Mouse (Mus musculus): ENCODE data around the gene Babam2. TPM values are rescaled to one million over a fixed set of nuclear protein-coding genes. Genes with fewer than 3 reads are reported as not detected.

The Babam2 gene
- total and polyA plus RNA-seq, 2 experiments from 2014 or later: 31.2 to 66.2 TPM

DNA sequence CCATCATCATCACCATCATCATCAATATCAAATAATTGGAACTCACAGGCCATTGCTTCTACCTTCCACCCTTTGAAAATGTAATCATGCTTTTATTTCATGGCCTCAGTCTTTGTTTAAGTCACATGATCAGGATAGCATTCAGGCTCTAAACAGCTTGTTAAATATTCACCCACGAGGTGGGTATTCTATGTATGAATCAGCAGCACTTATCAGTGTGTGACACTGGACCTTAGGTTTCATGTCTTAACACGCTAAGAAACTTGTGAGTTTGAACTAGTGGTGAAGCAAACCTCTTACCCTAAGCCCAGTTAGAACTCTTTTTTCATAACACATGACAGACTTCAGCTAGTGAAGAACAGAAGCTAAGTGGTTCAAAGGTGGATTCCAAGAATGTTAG, 301.3 kb downstream of the Babam2 start:
- 88% methylated on average over 2 of the region's 2 CpGs for WGBS
- no peak for TF ChIP-seq CTCF (IDR thresholded peaks at IDR 0.05; ENCODE audit: low read depth)
- Histone ChIP-seq H3K27ac (no peak overlapping the region), H3K27me3 (ENCODE audit: insufficient read depth, low read length) (no peaks in the 10 kb centered on the region), H3K4me3 (ENCODE audit: low read length) (no peak overlapping the region), H3K4me1 (ENCODE audit: insufficient read depth, low read length) (no peaks in the 10 kb centered on the region), H3K9ac (replicated peaks; ENCODE audit: low read length) (no peak overlapping the region), H3K4me2 (ENCODE audit: low read depth, low read length) (no peak overlapping the region), H3K36me3 (ENCODE audit: insufficient read depth, low read length) (no peaks in the 10 kb centered on the region), H3K9me3 (ENCODE audit: low read length) (no peaks in the 10 kb centered on the region)
- DNase-seq (ENCODE audit: low spot score) (no peak), ATAC-seq (no peak)

DNA sequence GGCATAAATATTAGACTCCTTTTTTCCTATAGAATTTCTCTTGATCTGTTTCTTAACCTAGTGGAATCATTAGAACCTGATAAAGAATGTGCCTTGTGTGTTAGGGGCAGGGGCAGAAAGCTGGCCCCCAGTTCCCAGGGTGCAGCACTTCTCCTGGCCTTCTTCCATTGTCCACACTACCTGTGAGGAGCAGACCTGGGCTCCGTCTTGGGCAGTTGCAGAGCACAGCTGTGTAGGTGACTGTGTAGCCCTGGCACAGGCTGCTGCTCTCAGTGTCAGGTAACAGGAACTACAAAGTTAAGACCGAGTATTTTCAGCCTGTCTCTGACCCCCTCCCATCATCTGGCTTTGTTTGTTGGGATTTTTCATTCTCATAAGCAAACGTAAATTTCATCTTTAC, 302.6 kb downstream of the Babam2 start:
- Histone ChIP-seq H3K4me3 (ENCODE audit: low read length) (no peak overlapping the region), H3K27me3 (ENCODE audit: insufficient read depth, low read length) (no peaks in the 10 kb centered on the region), H3K9me3 (ENCODE audit: low read length) (no peaks in the 10 kb centered on the region), H3K36me3 (ENCODE audit: insufficient read depth, low read length) (no peaks in the 10 kb centered on the region), H3K9ac (replicated peaks; ENCODE audit: low read length) (no peak overlapping the region), H3K4me1 (ENCODE audit: insufficient read depth, low read length) (no peaks in the 10 kb centered on the region), H3K4me2 (ENCODE audit: low read depth, low read length) (no peak overlapping the region), H3K27ac (no peak overlapping the region)
- no peak for TF ChIP-seq CTCF (IDR thresholded peaks at IDR 0.05; ENCODE audit: low read depth)
- DNase-seq (ENCODE audit: low spot score): no peak
- 66% methylated on average over 3 of the region's 3 CpGs for WGBS
- ATAC-seq: no peak

DNA sequence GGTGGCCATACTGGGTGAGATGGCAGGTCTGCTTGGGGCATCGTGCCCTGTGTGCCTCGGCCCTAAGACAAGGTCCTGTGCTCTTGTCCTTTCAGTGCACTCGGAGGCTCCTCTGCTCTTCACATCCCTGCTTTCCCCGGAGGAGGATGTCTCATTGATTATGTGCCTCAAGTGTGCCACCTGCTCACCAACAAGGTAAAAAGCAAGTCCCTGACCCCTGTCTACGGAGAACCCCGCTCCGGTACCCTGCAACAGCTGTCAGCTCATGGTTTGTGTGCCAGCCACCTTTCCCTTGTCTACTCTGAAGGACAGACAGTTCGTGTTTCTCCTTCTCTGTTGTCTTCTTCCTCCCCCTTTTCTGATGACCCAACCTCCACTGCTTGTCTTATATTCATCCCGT, 303.8 kb downstream of the Babam2 start:
- no peaks in the 10 kb centered on the region for H3K27me3 ChIP-seq (ENCODE audit: insufficient read depth, low read length)
- no peak for TF ChIP-seq CTCF (IDR thresholded peaks at IDR 0.05; ENCODE audit: low read depth)
- H3K4me3 ChIP-seq (ENCODE audit: low read length): no peak overlapping the region
- H3K27ac ChIP-seq: no peak overlapping the region
- 87% methylated on average over 9 of the region's 9 CpGs for WGBS
- no peak for DNase-seq (ENCODE audit: low spot score)
- H3K9me3 ChIP-seq (ENCODE audit: low read length): no peaks in the 10 kb centered on the region
- no peak overlapping the region for H3K9ac ChIP-seq (replicated peaks; ENCODE audit: low read length)
- no peak for ATAC-seq
- H3K36me3 ChIP-seq (ENCODE audit: insufficient read depth, low read length): no peaks in the 10 kb centered on the region
- H3K4me1 ChIP-seq (ENCODE audit: insufficient read depth, low read length): no peaks in the 10 kb centered on the region
- H3K4me2 ChIP-seq (ENCODE audit: low read depth, low read length): no peak overlapping the region

DNA sequence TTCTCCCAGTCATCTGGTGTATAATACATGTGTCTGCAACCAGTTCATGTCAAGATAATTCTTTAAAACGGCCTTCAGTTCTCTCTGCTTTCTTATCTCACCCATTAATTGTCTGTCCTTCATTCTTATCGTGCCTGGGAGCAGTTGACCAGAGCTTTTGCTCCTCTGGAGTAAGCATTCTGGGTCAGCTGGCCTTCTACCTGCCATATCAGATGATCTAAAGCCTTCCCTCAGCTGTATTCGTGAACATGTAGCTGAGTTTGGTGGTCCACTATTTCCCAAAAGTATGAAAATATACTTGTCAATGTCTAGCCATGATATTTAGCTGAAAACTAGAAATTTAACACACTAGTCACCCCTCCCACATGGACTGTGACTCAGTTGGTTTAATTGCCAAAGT, 304.3 kb downstream of the Babam2 start:
- Histone ChIP-seq H3K4me3 (ENCODE audit: low read length) (no peak overlapping the region), H3K27ac (no peak overlapping the region), H3K4me2 (ENCODE audit: low read depth, low read length) (no peak overlapping the region), H3K9ac (replicated peaks; ENCODE audit: low read length) (no peak overlapping the region), H3K4me1 (ENCODE audit: insufficient read depth, low read length) (no peaks in the 10 kb centered on the region), H3K9me3 (ENCODE audit: low read length) (no peaks in the 10 kb centered on the region), H3K27me3 (ENCODE audit: insufficient read depth, low read length) (no peaks in the 10 kb centered on the region), H3K36me3 (ENCODE audit: insufficient read depth, low read length) (no peaks in the 10 kb centered on the region)
- ATAC-seq (no peak), DNase-seq (ENCODE audit: low spot score) (no peak)
- no peak for TF ChIP-seq CTCF (IDR thresholded peaks at IDR 0.05; ENCODE audit: low read depth)
- WGBS: 83% methylated on average over 3 of the region's 3 CpGs

DNA sequence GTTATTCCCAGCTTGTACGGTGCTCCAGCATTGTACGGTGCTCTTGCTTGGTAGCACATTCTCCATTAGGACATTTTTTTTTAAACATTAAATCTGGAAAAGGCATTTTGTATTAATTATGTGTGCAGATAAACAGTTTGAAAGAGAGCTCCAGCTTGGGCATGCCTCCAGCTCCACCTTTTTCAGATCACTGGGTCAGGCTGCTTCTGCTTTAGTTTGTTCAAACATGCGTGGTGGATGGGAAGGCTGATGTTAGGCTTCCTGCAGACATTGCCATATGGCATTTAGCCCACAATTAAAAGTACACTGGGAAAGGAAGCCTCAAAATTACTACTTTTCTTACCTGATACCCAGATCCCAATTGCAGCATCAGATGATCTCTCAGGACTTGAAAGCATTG, 310.9 kb downstream of the Babam2 start:
- H3K36me3 ChIP-seq (ENCODE audit: insufficient read depth, low read length): no peaks in the 10 kb centered on the region
- H3K9me3 ChIP-seq (ENCODE audit: low read length): no peaks in the 10 kb centered on the region
- DNase-seq (ENCODE audit: low spot score) (no peak), ATAC-seq (no peak)
- no peak overlapping the region for H3K9ac ChIP-seq (replicated peaks; ENCODE audit: low read length)
- H3K4me3 ChIP-seq (ENCODE audit: low read length): no peak overlapping the region
- no peak overlapping the region for H3K4me2 ChIP-seq (ENCODE audit: low read depth, low read length)
- H3K27me3 ChIP-seq (ENCODE audit: insufficient read depth, low read length): no peaks in the 10 kb centered on the region
- TF ChIP-seq CTCF (IDR thresholded peaks at IDR 0.05; ENCODE audit: low read depth): no peak
- no peak overlapping the region for H3K27ac ChIP-seq
- H3K4me1 ChIP-seq (ENCODE audit: insufficient read depth, low read length): no peaks in the 10 kb centered on the region
- 67% methylated on average over 3 of the region's 3 CpGs for WGBS

DNA sequence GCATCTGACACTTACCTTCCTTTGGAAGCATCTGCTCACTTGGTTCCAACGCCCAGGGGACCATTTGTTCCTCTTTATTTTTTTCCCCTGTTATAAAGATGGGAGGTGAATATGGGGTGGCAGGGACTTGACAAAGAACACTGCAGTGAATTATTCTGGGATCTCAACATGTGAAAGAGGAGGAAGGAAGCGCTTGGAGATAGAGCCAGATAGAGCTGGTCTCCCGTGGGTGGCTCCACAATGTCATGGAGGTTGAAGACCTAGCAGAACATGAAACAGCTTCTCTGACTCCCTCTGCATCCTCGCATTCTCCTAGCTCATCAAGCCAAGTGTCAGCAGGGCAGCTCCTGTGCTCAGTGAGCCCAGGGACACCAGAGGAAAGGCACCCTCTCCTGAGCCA, 312.6 kb downstream of the Babam2 start:
- Histone ChIP-seq H3K9me3 (ENCODE audit: low read length) (no peaks in the 10 kb centered on the region), H3K4me2 (ENCODE audit: low read depth, low read length) (no peak overlapping the region), H3K9ac (replicated peaks; ENCODE audit: low read length) (no peak overlapping the region), H3K4me3 (ENCODE audit: low read length) (no peak overlapping the region), H3K27ac (no peak overlapping the region), H3K36me3 (ENCODE audit: insufficient read depth, low read length) (no peaks in the 10 kb centered on the region), H3K27me3 (ENCODE audit: insufficient read depth, low read length) (no peaks in the 10 kb centered on the region), H3K4me1 (ENCODE audit: insufficient read depth, low read length) (no peaks in the 10 kb centered on the region)
- ATAC-seq (no peak), DNase-seq (ENCODE audit: low spot score) (no peak)
- 83% methylated on average over 4 of the region's 4 CpGs for WGBS
- TF ChIP-seq CTCF (IDR thresholded peaks at IDR 0.05; ENCODE audit: low read depth): no peak

DNA sequence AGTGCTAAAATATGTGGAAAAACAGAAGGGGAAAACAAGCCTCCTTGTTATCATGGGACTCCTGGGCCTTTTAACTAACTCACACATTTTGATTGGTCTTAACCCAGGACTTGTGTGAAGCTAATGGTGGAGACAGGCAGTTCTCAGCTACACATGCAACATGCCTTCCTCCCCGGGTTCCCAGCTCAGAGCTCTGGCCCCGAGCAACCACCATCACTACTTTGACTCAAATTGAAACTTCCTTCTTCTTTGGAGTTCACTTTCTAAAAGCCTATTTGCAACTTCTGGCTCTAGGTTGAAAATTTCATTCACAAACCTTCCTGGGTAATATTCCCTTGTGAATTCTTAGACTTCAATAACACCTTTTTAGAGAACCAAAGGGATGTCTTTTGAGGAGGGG, 315.6 kb downstream of the Babam2 start:
- H3K27me3 ChIP-seq (ENCODE audit: insufficient read depth, low read length): no peaks in the 10 kb centered on the region
- no peak overlapping the region for H3K4me2 ChIP-seq (ENCODE audit: low read depth, low read length)
- no peak overlapping the region for H3K27ac ChIP-seq
- WGBS: 88% methylated on average over 2 of the region's 2 CpGs
- no peaks in the 10 kb centered on the region for H3K9me3 ChIP-seq (ENCODE audit: low read length)
- no peak for TF ChIP-seq CTCF (IDR thresholded peaks at IDR 0.05; ENCODE audit: low read depth)
- no peak for DNase-seq (ENCODE audit: low spot score)
- no peak for ATAC-seq
- H3K4me3 ChIP-seq (ENCODE audit: low read length): no peak overlapping the region
- H3K4me1 ChIP-seq (ENCODE audit: insufficient read depth, low read length): no peaks in the 10 kb centered on the region
- H3K36me3 ChIP-seq (ENCODE audit: insufficient read depth, low read length): no peaks in the 10 kb centered on the region
- no peak overlapping the region for H3K9ac ChIP-seq (replicated peaks; ENCODE audit: low read length)
